Mouse (Mus musculus) spleen, adult 2 months (tissue): ENCODE results near the gene Klrk1.

ENCODE experiments used
- CTCF ChIP-seq: fragments of 200-500 bp; IDR thresholded peaks from 2 replicates; pipeline ENCODE4 v1.5.1; 2011; ENCODE audit warnings: mild to moderate bottlenecking, inconsistent platforms; ENCODE audit not compliant: insufficient read depth, insufficient read length, insufficient replicate concordance; ENCODE audit errors: extremely low read depth
- POLR2A ChIP-seq: fragments of 200-500 bp; IDR thresholded peaks from 2 replicates; pipeline ENCODE4 v1.6.1; 2011; ENCODE audit warnings: low read depth, low read length, inconsistent platforms

DNA sequence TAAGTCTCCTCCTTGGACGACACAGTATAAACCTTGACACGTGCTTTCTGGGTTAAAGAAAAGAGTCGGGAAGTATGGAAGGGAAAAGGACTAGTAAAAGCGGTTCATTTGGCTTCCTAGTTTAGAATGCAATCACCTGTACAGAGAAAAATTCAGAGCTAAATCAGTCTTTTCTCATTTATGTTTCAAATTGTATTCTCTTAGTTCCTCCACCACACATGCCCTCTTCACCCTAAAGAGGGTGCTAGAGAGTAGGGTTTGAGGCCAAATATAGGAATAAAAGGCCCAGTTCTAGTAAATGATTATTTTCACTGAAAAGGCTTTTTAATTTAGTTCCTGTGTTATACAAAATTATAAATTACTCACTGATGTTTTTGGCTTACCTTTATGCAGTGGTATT is 42.4 kb downstream of the Klrk1 start:
- TF ChIP-seq CTCF (no peak), POLR2A (no peak)
